Mouse (Mus musculus) myocyte (in vitro differentiated cells): ENCODE results near the gene Cbll1.

ENCODE experiments used
- CEBPB ChIP-seq: IDR thresholded peaks from 2 replicates; pipeline ENCODE4 v1.6.1; 2011; ENCODE audit warnings: mild to moderate bottlenecking, moderate library complexity; ENCODE audit not compliant: poor library complexity, insufficient read depth, severe bottlenecking
- MAX ChIP-seq: IDR thresholded peaks from one replicate; pipeline ENCODE4 v1.6.1; 2011; ENCODE audit warnings: low read depth, mild to moderate bottlenecking, control low read depth
- POLR2A ChIP-seq: IDR thresholded peaks from one replicate; pipeline ENCODE4 v1.6.1; 2011; ENCODE audit warnings: low read depth, mild to moderate bottlenecking, control low read depth, moderate library complexity; ENCODE audit not compliant: insufficient read length
- TCF12 ChIP-seq: IDR thresholded peaks from one replicate; pipeline ENCODE4 v1.6.1; 2011; ENCODE audit warnings: mild to moderate bottlenecking, control low read depth; ENCODE audit not compliant: poor library complexity, insufficient read depth, severe bottlenecking

- TF ChIP-seq POLR2A: no peak
- TF ChIP-seq TCF12: no peak
- TF ChIP-seq MAX: no peak
- TF ChIP-seq CEBPB: no peak
These were observed 780 bp upstream of the Cbll1 start for GRCm38 (mm10) chr12:31500196-31500595.
